Mouse (Mus musculus): ENCODE measurements at regions not wholly inside any gene's neighbourhood (a gene's known extent, or its start where the extent isn't known, plus 50 kb on each side); places are given as distances from the start of the nearest gene placed in this dataset.
"Not testable (repeated sequence)": the region's sequence is repeated elsewhere in the genome, so short reads cannot be mapped to it uniquely, and the experiment has no call there.

DNA sequence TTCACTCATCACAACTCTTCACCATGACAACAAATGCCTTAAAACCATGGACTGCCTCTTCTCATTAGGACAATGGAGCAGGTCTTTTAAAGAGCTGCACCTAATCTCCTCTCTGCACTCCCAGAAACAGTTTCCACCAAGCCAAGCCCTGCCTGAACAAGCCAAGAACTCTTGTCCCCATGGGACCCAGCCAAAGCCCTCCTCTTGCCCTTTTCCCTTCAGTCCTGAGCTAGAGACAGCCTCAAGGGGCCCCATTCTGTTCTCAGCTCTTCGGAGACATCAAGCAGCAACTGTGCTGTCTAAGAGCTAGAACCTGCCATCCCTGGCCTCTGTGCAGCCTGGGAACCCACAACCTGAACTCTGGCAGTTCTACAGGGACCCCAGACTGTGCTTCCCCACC is 345.0 kb upstream of the Irak1bp1 start:
- no peak for DNase-seq (ENCODE audit: low spot score in 2 of 2)

DNA sequence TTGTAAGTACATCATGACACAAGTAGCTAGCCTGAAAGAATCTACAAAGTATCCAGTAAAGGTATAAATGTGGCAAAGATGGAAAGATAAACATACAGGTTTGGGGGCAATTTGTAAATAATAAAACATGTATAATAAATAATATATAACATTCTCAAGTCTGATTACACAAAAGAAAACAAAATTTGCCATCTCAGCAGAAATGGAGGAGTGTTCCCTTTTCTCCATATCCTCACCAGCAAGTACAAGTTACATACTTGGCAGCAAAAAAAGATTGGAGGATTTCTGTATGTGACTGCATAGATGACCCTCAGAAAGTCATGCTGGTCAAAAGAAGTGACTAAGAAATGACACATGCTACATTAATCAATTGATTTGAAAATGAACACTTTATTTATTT is 335.9 kb upstream of the Irak1bp1 start:
- DNase-seq (ENCODE audit: low spot score in 2 of 2), result no peak

DNA sequence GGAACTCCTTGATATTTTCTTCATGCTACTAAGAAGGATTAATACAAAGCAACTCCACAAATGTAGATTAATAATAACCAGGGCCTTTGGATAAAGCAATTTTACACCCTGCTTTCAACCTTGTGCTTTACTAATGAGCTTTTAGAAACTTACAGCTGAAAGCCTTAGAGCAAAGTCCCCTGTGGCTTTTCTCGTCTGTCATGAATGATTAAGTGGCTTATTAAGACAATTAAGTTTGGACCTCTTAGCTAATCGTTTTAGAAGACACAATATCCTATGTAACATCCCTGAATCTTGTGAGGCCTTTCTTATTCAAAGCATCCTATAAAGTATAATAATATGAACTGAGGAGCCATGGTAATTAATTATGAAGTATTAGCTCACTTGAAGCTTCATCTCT is 319.3 kb upstream of the Irak1bp1 start:
- no peak for DNase-seq (ENCODE audit: low spot score in 2 of 2)

DNA sequence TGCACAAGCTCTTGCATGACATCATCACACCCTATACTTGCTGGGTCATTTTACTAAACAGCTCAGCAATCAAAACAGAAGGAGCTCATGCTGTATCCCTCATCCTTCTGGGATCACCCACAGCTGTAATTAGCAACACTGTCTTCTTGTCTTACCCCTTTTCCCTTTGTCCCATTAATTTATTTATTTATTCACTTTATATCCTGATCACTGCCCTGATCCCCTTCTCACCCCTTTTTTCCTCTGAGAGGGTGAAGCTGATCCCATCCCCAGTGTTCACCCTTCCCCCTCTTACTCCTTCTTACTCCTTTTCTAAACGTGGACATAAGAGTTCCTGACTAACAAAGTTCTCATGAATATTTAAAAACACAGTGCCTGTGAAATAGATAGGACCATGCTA is 310.3 kb upstream of the Irak1bp1 start:
- no peak for DNase-seq (ENCODE audit: low spot score in 2 of 2)

DNA sequence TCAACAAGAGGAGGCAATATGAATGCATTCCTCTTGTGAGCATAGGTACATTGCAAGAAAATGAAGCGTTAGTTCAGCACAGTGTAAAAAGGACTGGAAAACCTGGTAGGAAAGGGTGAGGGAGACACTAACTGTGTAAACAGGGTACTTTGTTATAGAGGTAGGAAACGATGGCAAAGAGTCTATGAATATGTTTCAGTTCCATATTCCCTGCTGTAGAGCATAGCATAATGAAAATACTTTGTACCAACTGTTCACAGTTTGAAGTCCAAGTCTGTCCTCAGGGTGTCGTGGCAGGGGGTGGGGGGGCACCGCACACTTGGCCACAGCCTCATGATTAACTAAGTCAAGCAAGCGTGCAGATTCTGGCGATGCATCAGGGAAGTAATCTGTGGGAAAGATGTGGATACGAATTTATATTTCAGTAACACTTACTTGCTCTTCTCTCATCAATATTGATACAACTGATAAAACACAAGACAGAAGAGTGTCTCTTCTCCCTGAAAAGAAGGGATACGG is 301.4 kb upstream of the Irak1bp1 start:
- no peak for DNase-seq (ENCODE audit: low spot score in 2 of 2)

DNA sequence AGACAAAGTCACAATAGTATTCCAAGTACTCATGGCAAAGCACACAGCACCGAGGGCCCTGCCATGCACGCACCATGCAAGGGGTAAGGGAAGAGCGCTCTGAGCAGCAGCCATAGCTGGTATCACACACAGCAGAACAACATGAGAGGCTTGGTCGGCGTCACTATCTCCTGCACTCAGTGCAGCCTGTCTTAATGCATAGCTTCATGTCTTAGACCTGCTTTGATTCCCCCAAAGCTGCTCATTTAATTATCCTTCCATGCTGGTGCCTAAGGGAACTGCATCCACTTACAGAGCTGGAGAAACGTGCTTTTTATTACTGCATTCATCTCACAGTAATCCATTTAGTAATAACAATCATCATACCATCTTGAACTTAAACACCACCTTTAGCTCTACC is 276.6 kb upstream of the Irak1bp1 start:
- no peak for DNase-seq (ENCODE audit: low spot score in 2 of 2)

DNA sequence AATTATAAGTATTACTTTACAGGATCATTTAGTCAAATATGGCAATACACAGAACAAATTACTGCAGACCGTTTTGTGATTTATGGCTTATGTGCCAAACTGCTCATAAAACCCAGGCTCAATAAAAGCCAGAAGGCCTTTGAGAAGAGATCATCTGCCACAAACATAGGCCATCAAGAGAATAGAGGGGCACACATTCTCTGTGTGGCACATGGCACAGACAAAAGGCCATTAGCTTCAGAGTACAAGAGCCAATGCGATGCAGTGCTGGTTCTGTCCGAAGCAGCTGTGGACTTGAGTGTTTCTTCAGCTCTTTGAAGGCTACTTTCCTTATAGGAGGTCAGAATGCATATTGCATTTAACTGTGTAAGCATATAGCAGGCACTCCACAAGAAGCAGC is 276.1 kb upstream of the Irak1bp1 start:
- DNase-seq (ENCODE audit: low spot score in 2 of 2), result no peak

DNA sequence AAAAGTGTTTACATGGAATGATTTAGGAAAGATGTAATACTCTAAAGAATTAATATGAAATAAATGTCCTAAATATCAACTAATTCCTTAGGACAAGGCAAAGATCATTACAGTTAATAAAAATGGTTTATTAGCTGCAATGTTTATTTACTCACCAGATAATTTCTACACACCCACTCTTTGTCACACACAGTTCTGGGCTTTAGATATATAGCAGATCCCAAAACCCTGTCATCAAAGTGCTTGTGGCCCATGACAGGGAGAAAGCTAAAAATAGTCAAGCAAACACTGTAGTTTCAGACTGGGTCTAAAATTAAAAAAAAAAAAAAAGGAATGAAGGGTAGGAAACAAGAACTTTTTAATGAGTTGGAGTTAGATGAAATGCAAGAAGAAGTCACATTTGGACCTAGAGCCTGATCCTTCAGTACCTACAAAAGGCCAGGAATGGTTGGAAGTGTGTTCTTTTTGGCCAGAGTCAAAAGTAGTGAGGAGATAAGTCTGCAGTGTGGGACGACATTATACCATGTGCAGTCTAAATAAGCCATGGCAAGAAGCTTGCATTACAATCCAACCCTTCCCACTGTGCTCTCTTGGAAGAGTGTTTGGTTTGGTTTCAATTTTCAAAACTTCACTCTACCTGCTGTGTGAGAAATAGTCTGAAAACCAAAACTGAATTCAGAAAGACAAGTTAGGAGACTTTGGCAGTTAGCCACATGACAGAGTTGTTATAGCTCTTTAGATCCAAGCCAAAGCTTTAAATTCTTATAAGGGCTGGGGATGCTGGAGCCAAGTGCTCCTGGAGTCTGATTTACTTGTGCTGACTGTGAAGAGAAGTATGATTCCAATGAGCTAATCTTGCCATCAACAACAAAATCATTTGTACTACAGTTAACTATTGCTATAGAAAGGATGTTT is 266.5 kb upstream of the Irak1bp1 start:
- no peak for DNase-seq (ENCODE audit: low spot score in 2 of 2)

DNA sequence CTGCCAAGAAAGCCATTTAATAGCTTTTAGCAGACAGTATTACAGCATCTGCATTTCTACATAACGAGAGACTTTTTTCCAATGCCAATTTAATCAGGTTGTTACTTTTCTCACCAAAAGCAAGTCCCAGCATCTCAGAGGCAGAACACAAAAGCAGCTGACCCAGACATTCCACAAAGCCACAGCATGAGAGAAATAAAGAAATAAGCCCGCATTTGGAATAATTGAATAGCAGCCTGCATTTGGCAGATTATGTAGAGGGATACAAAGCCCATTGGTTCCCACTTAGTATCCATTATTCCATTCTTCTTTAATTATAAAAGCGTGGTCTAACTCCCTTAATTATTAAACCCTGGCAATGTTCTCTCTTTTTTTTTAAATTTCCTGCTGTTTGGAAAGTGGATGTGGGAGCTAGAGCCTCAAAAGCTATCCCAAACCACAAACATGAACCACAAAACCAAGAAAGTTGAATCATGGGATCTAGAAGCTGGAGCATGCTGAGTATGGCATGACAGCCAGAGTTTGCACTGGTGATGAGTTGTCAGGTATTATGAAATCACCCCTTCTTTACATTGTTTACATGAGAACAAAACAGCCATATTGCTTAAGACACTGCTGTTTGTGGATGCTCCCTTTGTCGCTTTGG is 247.8 kb upstream of the Irak1bp1 start:
- DNase-seq (ENCODE audit: low spot score in 2 of 2), result no peak

DNA sequence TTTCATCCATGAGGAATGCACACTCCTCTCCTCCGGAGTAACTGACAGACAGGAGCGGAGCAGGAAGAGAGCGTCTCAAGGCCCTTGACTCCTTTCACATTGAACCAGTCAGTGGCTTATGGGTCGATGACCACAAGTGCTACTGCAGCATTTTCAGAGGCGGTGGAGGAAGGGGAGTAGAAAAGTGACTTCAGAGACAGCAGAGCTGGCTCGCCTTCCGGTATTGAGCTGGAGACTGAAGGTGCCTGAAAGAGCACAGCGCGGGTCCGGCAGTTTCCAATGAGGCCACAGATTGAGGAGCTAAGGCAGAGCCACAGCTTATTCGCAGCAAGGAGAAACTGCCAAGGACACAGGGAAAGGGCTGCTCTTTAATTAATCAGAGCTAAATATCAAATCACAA is 220.2 kb upstream of the Irak1bp1 start:
- no peak for DNase-seq (ENCODE audit: low spot score in 2 of 2)

DNA sequence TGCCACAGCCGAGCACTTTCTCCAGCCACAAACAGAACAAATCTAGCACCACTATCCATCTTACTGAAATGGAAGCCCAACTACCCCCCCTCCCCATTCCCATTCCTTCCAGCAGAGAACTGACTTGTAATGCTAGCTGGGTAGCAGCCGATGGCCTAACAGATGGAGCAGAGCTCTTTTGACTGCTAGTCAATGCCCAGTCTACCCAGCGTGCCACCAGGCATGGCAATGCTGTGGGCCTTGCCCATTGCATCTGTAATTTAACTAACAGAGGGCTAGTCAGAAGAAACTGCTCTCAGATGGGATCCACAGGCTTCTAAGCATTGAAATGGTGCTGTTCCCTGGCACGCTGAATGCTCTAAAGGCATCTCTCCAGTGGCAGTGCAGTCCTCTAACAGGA is 219.4 kb upstream of the Irak1bp1 start:
- DNase-seq (ENCODE audit: low spot score in 2 of 2), result no peak

DNA sequence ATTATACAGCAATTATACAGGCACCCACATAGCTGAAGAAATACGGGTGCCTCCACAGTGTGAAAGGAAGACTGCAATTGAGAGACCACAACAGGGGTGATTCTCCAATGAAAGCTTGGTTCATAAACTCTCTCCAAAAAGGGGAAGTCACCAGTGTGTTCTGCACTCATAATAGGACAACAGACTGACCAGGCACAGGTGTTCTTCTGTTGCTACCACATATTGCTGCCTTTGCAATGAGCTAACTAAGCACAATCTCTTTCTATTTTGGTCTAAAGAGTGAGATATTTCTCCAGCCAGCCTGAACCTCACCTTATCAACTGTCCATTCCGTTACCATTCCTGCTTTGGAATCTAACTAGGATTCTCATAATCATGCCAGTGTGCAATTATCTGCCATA is 216.8 kb upstream of the Irak1bp1 start:
- DNase-seq (ENCODE audit: low spot score in 2 of 2), result no peak

DNA sequence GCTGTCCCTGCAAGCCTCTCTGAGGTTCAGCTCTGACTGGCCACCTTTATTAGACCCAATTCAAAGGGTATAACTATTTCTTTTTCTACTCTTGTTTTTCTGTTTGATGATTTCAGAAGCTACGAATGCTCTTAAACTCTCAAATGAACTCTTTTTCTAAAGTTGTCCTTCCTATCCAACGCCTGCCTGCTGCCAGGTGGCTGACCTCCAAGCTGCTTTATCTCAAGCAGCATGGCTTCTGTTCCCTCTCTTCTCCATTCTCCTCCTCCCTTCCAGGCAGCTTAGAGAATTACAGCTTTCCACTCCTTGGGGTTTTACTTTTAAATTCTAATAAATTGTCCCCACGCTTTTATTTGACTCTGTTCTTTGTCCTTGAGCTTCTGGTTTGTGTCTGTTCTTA is 196.9 kb upstream of the Irak1bp1 start:
- DNase-seq (ENCODE audit: low spot score in 2 of 2), result no peak

DNA sequence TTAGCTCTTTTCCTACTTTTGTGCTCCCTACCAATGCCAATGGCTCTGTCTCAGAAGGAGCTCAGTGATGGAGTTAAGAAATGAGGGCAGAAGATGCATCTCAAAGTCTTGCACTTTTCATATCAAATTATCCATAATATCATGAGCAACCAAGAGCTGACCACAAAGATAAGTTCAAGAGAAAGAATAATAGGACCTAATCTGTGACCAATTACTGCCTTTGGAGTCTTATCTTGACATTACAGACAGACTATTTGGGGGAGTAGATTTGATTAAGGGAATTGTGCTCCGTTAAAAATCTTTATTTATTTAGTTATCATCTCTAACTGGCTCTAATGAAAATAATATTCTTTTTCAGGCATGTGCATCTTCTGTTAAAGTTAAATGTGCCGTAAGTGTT is 189.1 kb upstream of the Irak1bp1 start:
- no peak for DNase-seq (ENCODE audit: low spot score in 2 of 2)

DNA sequence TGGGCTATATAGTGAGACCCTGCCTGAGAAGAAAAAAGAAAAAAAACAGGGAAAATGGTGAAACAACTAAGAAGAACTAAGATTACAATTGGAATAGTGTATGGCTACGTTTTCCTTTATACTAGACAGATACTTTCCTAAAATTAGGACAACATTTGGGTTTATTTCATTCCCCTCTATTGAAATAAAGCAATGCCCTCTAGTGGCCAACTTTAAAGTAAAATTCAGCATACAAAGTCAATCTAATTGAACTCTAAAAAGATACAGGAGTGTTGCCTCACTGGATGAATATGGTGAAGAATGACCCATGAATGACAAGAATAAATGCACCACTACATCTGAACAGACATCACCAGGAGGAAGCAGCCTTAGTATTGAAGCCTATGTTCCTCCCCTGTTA is 185.4 kb upstream of the Irak1bp1 start:
- DNase-seq (ENCODE audit: low spot score in 2 of 2), result peak in 1 of 2 experiments; percentile 18

DNA sequence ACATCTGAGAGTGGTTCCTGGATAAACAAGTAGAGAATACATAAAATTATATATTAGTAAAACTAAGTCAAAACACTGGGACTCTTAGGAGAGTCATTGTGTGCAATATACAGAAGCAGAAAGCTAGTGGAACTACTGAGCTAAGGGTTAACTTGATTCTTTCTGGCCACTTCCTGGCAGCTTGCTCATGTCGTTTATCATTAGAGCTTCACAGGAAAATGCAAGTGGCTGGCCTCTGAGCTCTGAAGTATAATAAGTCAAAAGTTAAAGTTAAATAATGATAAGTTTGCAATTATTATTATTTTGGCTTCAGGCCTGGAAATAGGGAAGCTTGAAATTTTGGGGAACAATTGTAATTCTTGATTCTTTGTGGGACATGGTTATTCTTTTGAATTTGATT is 173.8 kb upstream of the Irak1bp1 start:
- not testable (repeated sequence) for DNase-seq (ENCODE audit: low spot score in 2 of 2)

DNA sequence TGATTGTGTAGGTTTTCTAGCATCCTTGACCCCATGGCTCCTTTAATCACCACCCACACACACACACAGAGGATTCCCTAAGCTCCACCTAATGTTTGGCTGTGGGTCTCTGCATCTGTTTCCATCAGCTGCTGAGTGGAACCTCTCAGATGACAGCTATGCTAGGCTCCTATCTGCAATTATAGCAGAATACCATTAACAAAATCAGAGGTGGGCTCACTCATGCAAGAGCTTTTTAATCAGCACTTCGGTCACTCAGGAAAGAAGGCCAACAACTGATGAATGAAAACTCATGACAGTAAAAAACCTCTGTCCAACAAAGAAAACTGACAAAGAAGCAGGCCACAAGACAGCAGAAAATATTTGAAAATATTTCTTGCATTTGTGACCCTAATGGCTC is 147.1 kb upstream of the Irak1bp1 start:
- DNase-seq (ENCODE audit: low spot score in 2 of 2), result no peak

DNA sequence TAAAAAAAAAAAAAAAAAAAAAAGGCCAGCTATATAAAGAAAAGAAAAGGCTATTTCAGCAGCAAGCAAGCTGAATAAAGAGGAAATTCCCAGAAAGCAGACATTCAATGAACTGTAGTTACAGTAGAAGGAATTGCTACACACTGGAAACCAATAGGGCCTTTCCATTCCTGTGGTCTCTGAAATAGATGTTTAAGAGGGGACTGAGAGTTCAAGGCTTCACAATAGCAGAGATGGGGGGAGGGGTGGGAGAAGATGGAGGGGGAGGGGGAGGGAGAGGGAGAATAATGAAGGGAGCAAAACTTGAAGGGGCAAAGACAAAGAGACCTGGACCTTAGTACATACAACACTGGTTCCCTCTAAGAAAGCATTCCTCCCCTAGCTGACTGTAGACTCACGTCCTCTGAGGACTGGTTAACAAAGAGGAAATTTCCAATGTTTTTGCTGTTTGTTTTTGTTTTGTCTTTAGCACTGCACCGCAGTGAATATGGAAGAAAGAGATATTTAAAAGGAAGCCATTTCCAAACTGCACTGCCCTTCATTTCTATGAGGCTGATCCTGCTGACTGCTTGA is 119.8 kb upstream of the Irak1bp1 start:
- DNase-seq (ENCODE audit: low spot score in 2 of 2), result no peak

DNA sequence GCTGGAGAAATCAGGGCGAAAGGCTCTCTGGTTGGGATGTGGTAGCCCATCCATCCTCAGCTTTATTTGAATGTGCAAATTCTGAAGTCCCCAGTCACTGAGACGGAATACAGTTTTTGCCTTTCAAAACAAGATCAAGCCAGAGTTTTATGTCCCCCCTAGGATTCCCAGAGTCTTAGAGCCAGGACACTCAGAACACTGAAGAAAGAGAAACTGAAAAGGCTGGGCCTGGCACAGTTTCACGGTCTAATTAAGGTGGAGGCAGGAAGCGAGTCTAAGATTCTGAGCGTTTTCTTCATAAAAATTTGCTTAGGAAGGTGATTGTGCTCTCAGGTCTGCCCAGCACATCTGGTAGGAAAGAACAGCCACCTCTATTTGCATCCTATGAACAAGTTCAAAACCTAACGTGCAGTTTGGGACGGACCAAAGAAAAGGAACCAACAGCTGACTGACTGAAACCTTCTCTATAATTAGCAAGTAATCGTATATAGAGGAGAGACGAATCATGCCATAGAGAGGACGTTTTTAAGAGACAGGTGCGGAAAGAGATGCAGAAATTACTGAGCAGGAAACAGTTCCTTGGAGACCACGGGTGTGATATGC is 119.2 kb upstream of the Irak1bp1 start:
- no peak for DNase-seq (ENCODE audit: low spot score in 2 of 2)

DNA sequence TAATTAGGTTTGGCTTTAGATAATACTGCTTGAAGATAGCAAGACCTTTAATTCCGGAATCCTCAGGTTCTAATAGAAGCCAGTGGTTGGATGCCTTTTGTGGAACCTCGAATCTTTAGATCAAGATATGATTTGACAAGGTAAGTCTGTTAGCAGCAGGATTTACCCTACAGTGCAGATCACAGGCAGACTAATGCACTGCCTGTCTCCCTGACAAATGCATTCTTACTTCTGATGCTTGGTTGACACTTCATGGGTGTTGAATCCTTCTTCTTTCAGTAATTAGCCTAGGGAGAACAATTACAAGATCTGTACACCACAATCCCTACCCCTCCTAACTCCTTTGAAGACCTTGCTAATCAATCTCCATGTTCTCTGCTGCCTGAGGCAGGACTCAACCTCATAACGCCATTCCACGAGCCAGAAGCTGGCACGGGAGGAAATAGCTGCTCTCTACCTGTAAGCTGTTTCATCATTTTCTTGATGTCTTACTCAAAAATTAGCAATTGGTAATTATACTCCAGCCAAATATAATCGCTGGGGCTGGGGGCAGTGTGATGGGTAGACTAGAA is 118.3 kb upstream of the Irak1bp1 start:
- no peak for DNase-seq (ENCODE audit: low spot score in 2 of 2)

Data from layer of hippocampus, adult 18-20 months (tissue).